Mouse (Mus musculus) lung, postnatal 0 days (tissue): ENCODE measurements around the gene Nexn.

ENCODE experiments used
- CTCF ChIP-seq: IDR thresholded peaks from 2 replicates; pipeline ENCODE4 v1.5.1; 2016; ENCODE audit warnings: antibody characterized with exemption, mild to moderate bottlenecking
- EP300 ChIP-seq: IDR thresholded peaks from 2 replicates; pipeline ENCODE4 v1.6.1; 2016; ENCODE audit warnings: antibody characterized with exemption, mild to moderate bottlenecking, control low read depth

GRCm38 (mm10) chr3:152209967-152210634 lies 56.0 kb downstream of the Nexn start, which contains the start of the genes Dnajb4 and Fubp1:
- TF ChIP-seq CTCF (0 out of 2 replicates have a peak, but pooled peaks have one; percentile 21), EP300 (peak; percentile 98)
